Mouse (Mus musculus) c-Kit-negative CD71-positive TER-119-positive erythroid progenitor cells, embryonic 14.5 days (primary cell): ENCODE results near the gene Oprd1.

Experiments
- DNase-seq: peaks from one replicate; pipeline ENCODE4 v3.0.0-alpha.2; 2013; ENCODE audit warnings: low read depth, low spot score

The Oprd1 gene

GRCm38 (mm10) chr4:132079555-132080275 is 64.6 kb downstream of the Oprd1 start:
- DNase-seq = peak; percentile 73

GRCm38 (mm10) chr4:132078296-132078714 is 66.0 kb downstream of the Oprd1 start:
- no peak for DNase-seq

DNA sequence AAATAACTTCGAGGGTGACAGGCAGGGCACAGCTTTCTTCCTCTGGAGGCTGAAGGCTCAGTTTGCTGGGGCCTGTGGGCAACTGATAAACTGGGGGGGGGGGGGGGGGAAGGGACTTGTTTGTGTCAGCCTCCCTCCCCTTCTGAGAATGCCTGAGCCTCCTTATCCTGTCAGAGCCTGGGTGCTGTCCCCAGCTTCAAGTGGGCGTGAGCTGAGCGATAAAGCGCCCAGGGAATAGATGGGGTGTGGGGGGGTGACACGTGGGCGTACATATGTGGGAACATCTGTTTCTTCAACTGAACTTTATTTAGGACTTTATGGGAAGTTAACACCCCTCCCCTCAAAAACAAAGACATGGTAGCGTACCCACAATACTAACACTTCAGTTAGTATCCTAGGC is 66.8 kb downstream of the Oprd1 start:
- DNase-seq = peak; percentile 90

GRCm38 (mm10) chr4:132076480-132077405 is 67.5 kb downstream of the Oprd1 start:
- DNase-seq = peak; percentile 96

- DNase-seq = no peak
Measured at GRCm38 (mm10) chr4:132075796-132076195, 68.5 kb downstream of the Oprd1 start.

DNA sequence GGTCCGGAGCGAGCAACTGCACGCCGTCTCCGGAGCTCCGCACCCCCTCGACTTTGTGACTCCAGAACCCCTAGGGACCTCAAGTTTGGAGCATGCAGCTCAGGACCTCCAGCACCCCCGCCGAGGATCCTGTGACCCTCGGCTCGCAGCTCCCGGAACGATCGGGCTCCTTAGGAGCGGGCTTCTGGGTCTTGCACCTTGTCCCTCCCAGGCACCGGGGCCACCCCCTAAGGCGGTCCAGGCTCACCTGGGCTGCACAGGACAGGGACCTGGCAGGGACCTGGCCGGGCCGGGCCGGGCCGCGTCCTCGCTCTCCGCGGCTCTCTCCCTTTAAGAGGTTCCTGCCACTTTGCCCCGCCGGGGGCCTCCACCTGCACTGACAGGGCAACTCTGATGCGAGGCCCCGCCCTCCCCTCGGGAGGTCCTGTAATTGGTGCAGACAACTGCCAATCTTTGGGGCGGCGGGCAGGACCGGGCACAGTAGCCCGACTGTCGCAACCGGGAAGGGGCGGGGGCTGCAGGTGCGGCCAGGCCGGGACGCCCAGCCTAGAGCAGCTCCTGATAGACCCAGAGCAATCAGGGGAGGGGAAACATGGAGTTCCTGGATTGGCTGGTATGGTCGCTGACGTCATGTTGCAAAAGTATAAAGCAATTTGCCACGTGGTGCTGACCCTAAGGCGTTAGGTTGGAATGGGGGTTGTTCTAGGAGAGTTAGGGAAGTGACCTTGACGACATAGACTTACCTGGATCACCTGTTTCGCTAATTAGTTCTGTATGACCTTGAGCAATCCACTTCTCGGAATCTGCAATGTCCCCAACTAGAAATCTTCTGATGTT is 69.1 kb downstream of the Oprd1 start, which contains the start of gene Epb41:
Epb41 (minus strand) TSS at position 389 of the 837 bp plus-strand sequence.
- peak; percentile 99 for DNase-seq

- DNase-seq = no peak
Measured at GRCm38 (mm10) chr4:132074077-132074932, 70.0 kb downstream of the Oprd1 start, which contains the start of gene Gm10300. Gene Gm10300 (plus strand): TSS chr4:132074697.

GRCm38 (mm10) chr4:132072946-132073345 is 71.3 kb downstream of the Oprd1 start:
- no peak for DNase-seq

DNA sequence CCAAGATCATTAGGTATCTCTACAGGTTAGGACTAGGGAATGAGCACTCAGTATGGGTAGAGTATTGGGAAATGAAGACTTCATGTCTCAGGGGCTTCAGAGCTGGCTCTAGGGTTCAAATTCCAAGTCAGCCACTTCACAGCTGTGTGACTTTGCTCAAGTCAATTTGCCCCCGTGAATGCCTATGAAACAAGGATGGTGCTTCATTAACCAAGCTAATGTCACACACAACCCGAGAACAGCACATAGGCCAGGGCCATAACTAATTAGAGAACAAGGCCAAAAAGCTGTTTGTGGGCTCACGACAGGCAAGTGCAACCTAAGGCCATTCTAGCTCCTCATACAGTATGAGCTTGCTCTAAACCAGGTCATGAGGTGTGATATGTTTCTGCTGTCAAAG is 72.1 kb downstream of the Oprd1 start:
- no peak for DNase-seq

- DNase-seq = no peak
Measured at GRCm38 (mm10) chr4:132071674-132072073, 72.6 kb downstream of the Oprd1 start.

GRCm38 (mm10) chr4:132067938-132068235 is 76.4 kb downstream of the Oprd1 start:
- DNase-seq = no peak

- DNase-seq = no peak
Measured at GRCm38 (mm10) chr4:132067112-132067937, 77.0 kb downstream of the Oprd1 start.

GRCm38 (mm10) chr4:132066101-132066773 is 78.0 kb downstream of the Oprd1 start:
- DNase-seq = no peak

- no peak for DNase-seq
Measured at GRCm38 (mm10) chr4:132065578-132065977, 78.7 kb downstream of the Oprd1 start.

- DNase-seq = no peak
Measured at GRCm38 (mm10) chr4:132064550-132064949, 79.7 kb downstream of the Oprd1 start.

DNA sequence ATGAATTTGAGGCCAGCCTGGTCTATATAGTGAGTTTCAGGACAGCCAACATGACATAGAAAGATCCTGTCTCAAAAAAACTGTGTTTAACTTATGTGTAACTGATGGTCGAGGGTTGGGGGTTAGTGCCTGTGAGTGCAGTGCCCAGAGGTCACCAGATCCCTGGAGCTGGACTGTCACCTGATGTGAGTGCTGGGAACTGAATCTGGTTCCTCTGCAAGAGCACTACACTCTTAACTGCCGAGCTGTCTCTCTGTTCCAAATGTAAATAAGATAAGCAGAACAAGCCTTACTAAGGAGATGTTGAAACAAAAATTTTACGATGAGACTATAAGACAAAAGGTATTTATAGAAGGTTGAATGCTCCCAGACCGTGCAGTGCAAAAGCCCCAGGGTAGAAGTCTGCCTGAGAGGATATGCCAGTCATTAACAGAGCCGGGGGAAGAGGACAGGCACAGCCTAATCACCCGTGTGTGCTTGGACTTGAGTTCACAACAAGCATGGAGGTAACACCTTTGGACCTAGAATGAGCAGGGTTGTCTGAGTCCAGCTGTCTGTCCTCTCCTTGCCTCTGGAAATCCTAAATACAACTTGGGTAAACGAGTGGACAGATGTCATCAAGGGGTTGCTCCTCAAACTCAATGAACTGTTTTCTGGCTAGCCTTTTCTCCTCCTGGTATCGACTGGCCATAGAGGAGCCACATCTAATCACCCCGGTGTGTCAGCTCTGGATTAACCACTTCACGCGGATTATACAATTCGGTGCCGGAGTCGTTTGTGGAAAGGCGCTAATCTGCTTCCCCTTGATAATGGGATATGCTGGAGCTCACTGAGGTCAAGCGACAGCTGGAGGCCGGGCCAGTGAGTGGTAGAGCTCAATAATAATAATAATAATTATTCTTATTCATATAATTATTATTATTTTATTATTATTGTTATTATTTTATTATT is 81.1 kb downstream of the Oprd1 start:
- no peak for DNase-seq

DNA sequence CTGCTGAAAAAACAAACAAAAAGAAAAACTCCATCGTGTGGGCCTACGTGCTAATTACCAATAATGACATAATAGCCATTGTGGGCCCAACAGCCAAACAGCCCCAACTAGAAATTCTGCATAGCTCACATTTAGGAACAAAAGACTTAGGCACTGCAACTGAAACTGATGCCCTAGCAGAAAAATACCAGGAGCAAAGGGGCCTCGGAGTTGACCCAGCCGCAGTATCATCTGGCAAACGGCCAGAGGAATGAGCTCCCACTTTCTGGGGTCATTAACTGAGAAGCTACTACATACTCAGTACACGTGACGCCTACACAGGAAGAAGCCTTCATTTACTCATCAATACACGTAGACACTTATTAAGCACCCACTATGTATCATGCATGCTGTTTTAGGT is 82.0 kb downstream of the Oprd1 start:
- DNase-seq = no peak
